Mouse (Mus musculus): ENCODE measurements around the gene Ntpcr.

- no peak for TF ChIP-seq CTCF (IDR thresholded peaks at IDR 0.05; ENCODE audit: low read depth)
- no peak for TF ChIP-seq EP300 (IDR thresholded peaks at IDR 0.05; ENCODE audit: low read depth)
Measured at GRCm38 (mm10) chr8:125680851-125681408, 48.8 kb upstream of the Ntpcr start.
